Mouse (Mus musculus): ENCODE data around the gene Stk35. TPM values are rescaled to one million over a fixed set of nuclear protein-coding genes. Genes with fewer than 3 reads are reported as not detected.

The Stk35 gene
- polyA plus RNA-seq (2014; fragmentation: Nextera tagmentation; extraction: Ambion mirVana) = 14.3 and 14.6 TPM in 2 replicates

- Histone ChIP-seq H3K4me2 (peak within 1 kb of the TSS; percentile 95), H3K27ac (ENCODE audit: low read depth, low read length) (peak within 1 kb of the TSS; percentile 93), H3K36me3 (ENCODE audit: control insufficient read depth, insufficient read depth, low read length) (0 out of 2 replicates have a peak, but pooled peaks cover 3% of the 10 kb centered on the region), H3K27me3 (ENCODE audit: control insufficient read depth, insufficient read depth, low read length) (no peaks in the 10 kb centered on the region), H3K4me1 (ENCODE audit: control insufficient read depth, insufficient read depth, low read length) (peaks cover 22% of the 10 kb centered on the region), H3K9me3 (ENCODE audit: control insufficient read depth, low read length) (no peaks in the 10 kb centered on the region), H3K9ac (ENCODE audit: low read length) (peak within 1 kb of the TSS; percentile 85), H3K4me3 (ENCODE audit: low read depth, low read length) (peak within 1 kb of the TSS; percentile 91)
- ATAC-seq (ENCODE audit: low FRiP score) (peak; percentile 90), DNase-seq (ENCODE audit: low spot score, missing footprints) (peak; percentile 99)
- under 1% methylated on average over 54 of the region's 63 CpGs for WGBS
These were observed at the start of gene Stk35 for GRCm38 (mm10) chr2:129800271-129800903. Gene Stk35 (plus strand): TSS chr2:129800517.

- WGBS = 96% methylated on average over 1 of the region's 1 CpGs
- no peak overlapping the region for H3K4me2 ChIP-seq
- DNase-seq (ENCODE audit: low spot score, missing footprints) (no peak), ATAC-seq (ENCODE audit: low FRiP score) (no peak)
- H3K27ac ChIP-seq (ENCODE audit: low read depth, low read length) = no peak overlapping the region
- no peaks in the 10 kb centered on the region for H3K27me3 ChIP-seq (ENCODE audit: control insufficient read depth, insufficient read depth, low read length)
- no peak overlapping the region for H3K9ac ChIP-seq (ENCODE audit: low read length)
- no peaks in the 10 kb centered on the region for H3K36me3 ChIP-seq (ENCODE audit: control insufficient read depth, insufficient read depth, low read length)
- no peaks in the 10 kb centered on the region for H3K4me1 ChIP-seq (ENCODE audit: control insufficient read depth, insufficient read depth, low read length)
- H3K4me3 ChIP-seq (ENCODE audit: low read depth, low read length) = no peak overlapping the region
- no peaks in the 10 kb centered on the region for H3K9me3 ChIP-seq (ENCODE audit: control insufficient read depth, low read length)
These were observed 18.3 kb upstream of the Stk35 start for GRCm38 (mm10) chr2:129782046-129782445.

GRCm38 (mm10) chr2:129796501-129796900, 3.8 kb upstream of the Stk35 start:
- H3K27ac ChIP-seq (ENCODE audit: low read depth, low read length) = no peak overlapping the region
- peaks cover 3% of the 10 kb centered on the region; the same call in 1 of the 2 replicates for H3K9me3 ChIP-seq (ENCODE audit: control insufficient read depth, low read length)
- H3K4me2 ChIP-seq = no peak overlapping the region
- ATAC-seq (ENCODE audit: low FRiP score) = no peak
- H3K36me3 ChIP-seq (ENCODE audit: control insufficient read depth, insufficient read depth, low read length) = no peaks in the 10 kb centered on the region
- H3K9ac ChIP-seq (ENCODE audit: low read length) = no peak overlapping the region
- WGBS = 88% methylated on average over 2 of the region's 2 CpGs
- no peak overlapping the region for H3K4me3 ChIP-seq (ENCODE audit: low read depth, low read length)
- peak; percentile 73 for DNase-seq (ENCODE audit: low spot score, missing footprints)
- H3K27me3 ChIP-seq (ENCODE audit: control insufficient read depth, insufficient read depth, low read length) = no peaks in the 10 kb centered on the region
- peaks cover 7% of the 10 kb centered on the region; the same call in 1 of the 2 replicates for H3K4me1 ChIP-seq (ENCODE audit: control insufficient read depth, insufficient read depth, low read length)

- 60% methylated on average over 1 of the region's 3 CpGs for WGBS
- DNase-seq (ENCODE audit: low spot score, missing footprints) = no peak
These were observed 2.6 kb upstream of the Stk35 start for GRCm38 (mm10) chr2:129797709-129798108.

GRCm38 (mm10) chr2:129798410-129798809, 1.9 kb upstream of the Stk35 start:
- DNase-seq (ENCODE audit: low spot score, missing footprints) (no peak), ATAC-seq (ENCODE audit: low FRiP score) (no peak)
- no peak overlapping the region for H3K4me2 ChIP-seq
- H3K9ac ChIP-seq (ENCODE audit: low read length) = no peak overlapping the region
- H3K4me1 ChIP-seq (ENCODE audit: control insufficient read depth, insufficient read depth, low read length) = peaks cover 19% of the 10 kb centered on the region
- H3K9me3 ChIP-seq (ENCODE audit: control insufficient read depth, low read length) = peaks cover 3% of the 10 kb centered on the region; the same call in 1 of the 2 replicates
- no peak overlapping the region for H3K27ac ChIP-seq (ENCODE audit: low read depth, low read length)
- H3K27me3 ChIP-seq (ENCODE audit: control insufficient read depth, insufficient read depth, low read length) = no peaks in the 10 kb centered on the region
- H3K36me3 ChIP-seq (ENCODE audit: control insufficient read depth, insufficient read depth, low read length) = no peaks in the 10 kb centered on the region
- H3K4me3 ChIP-seq (ENCODE audit: low read depth, low read length) = no peak overlapping the region

More at GRCm38 (mm10) chr2:129797709-129798108, 2.6 kb upstream of the Stk35 start:
- Histone ChIP-seq H3K27ac (ENCODE audit: low read depth, low read length) (no peak overlapping the region), H3K4me3 (ENCODE audit: low read depth, low read length) (no peak overlapping the region), H3K4me1 (ENCODE audit: control insufficient read depth, insufficient read depth, low read length) (peaks cover 17% of the 10 kb centered on the region), H3K9ac (ENCODE audit: low read length) (no peak overlapping the region), H3K4me2 (no peak overlapping the region), H3K36me3 (ENCODE audit: control insufficient read depth, insufficient read depth, low read length) (no peaks in the 10 kb centered on the region), H3K27me3 (ENCODE audit: control insufficient read depth, insufficient read depth, low read length) (no peaks in the 10 kb centered on the region), H3K9me3 (ENCODE audit: control insufficient read depth, low read length) (peaks cover 3% of the 10 kb centered on the region; the same call in 1 of the 2 replicates)
- ATAC-seq (ENCODE audit: low FRiP score) = no peak

GRCm38 (mm10) chr2:129800904-129801230, 550 bp downstream of the Stk35 start:
- no peaks in the 10 kb centered on the region for H3K9me3 ChIP-seq (ENCODE audit: control insufficient read depth, low read length)
- no peak for DNase-seq (ENCODE audit: low spot score, missing footprints)
- under 1% methylated on average over 32 of the region's 32 CpGs for WGBS

GRCm38 (mm10) chr2:129801231-129802029, 1.1 kb downstream of the Stk35 start:
- Histone ChIP-seq H3K9me3 (ENCODE audit: control insufficient read depth, low read length) (no peaks in the 10 kb centered on the region), H3K27ac (ENCODE audit: low read depth, low read length) (peak overlapping the region; percentile 93), H3K4me2 (peak overlapping the region; percentile 95), H3K27me3 (ENCODE audit: control insufficient read depth, insufficient read depth, low read length) (no peaks in the 10 kb centered on the region), H3K4me3 (ENCODE audit: low read depth, low read length) (peak overlapping the region; percentile 91), H3K36me3 (ENCODE audit: control insufficient read depth, insufficient read depth, low read length) (0 out of 2 replicates have a peak, but pooled peaks cover 3% of the 10 kb centered on the region), H3K9ac (ENCODE audit: low read length) (peak overlapping the region; percentile 85), H3K4me1 (ENCODE audit: control insufficient read depth, insufficient read depth, low read length) (peaks cover 22% of the 10 kb centered on the region)
- ATAC-seq (ENCODE audit: low FRiP score) = peak; percentile 84
- WGBS = under 1% methylated on average over 73 of the region's 73 CpGs
- peak; percentile 100 for DNase-seq (ENCODE audit: low spot score, missing footprints)

More at GRCm38 (mm10) chr2:129800904-129801230, 550 bp downstream of the Stk35 start:
- Histone ChIP-seq H3K4me3 (ENCODE audit: low read depth, low read length) (peak overlapping the region; percentile 91), H3K36me3 (ENCODE audit: control insufficient read depth, insufficient read depth, low read length) (0 out of 2 replicates have a peak, but pooled peaks cover 3% of the 10 kb centered on the region), H3K4me2 (peak overlapping the region; percentile 95), H3K9ac (ENCODE audit: low read length) (peak overlapping the region; percentile 85), H3K27me3 (ENCODE audit: control insufficient read depth, insufficient read depth, low read length) (no peaks in the 10 kb centered on the region), H3K27ac (ENCODE audit: low read depth, low read length) (peak overlapping the region; percentile 93), H3K4me1 (ENCODE audit: control insufficient read depth, insufficient read depth, low read length) (peaks cover 22% of the 10 kb centered on the region)
- ATAC-seq (ENCODE audit: low FRiP score) = peak; percentile 57

- Histone ChIP-seq H3K4me2 (no peak overlapping the region), H3K9me3 (ENCODE audit: control insufficient read depth, low read length) (no peaks in the 10 kb centered on the region), H3K4me1 (ENCODE audit: control insufficient read depth, insufficient read depth, low read length) (peaks cover 14% of the 10 kb centered on the region), H3K4me3 (ENCODE audit: low read depth, low read length) (no peak overlapping the region), H3K9ac (ENCODE audit: low read length) (no peak overlapping the region), H3K27me3 (ENCODE audit: control insufficient read depth, insufficient read depth, low read length) (no peaks in the 10 kb centered on the region), H3K27ac (ENCODE audit: low read depth, low read length) (no peak overlapping the region), H3K36me3 (ENCODE audit: control insufficient read depth, insufficient read depth, low read length) (peaks cover 10% of the 10 kb centered on the region)
- ATAC-seq (ENCODE audit: low FRiP score) (no peak), DNase-seq (ENCODE audit: low spot score, missing footprints) (no peak)
- 88% methylated on average over 4 of the region's 4 CpGs for WGBS
These were observed 5.2 kb downstream of the Stk35 start for GRCm38 (mm10) chr2:129805486-129805885.

GRCm38 (mm10) chr2:129806486-129806885, 6.2 kb downstream of the Stk35 start:
- H3K4me3 ChIP-seq (ENCODE audit: low read depth, low read length) = no peak overlapping the region
- H3K4me1 ChIP-seq (ENCODE audit: control insufficient read depth, insufficient read depth, low read length) = peaks cover 14% of the 10 kb centered on the region
- H3K4me2 ChIP-seq = no peak overlapping the region
- H3K27me3 ChIP-seq (ENCODE audit: control insufficient read depth, insufficient read depth, low read length) = no peaks in the 10 kb centered on the region
- H3K36me3 ChIP-seq (ENCODE audit: control insufficient read depth, insufficient read depth, low read length) = peaks cover 18% of the 10 kb centered on the region
- DNase-seq (ENCODE audit: low spot score, missing footprints) (no peak), ATAC-seq (ENCODE audit: low FRiP score) (no peak)
- H3K9ac ChIP-seq (ENCODE audit: low read length) = no peak overlapping the region
- no peaks in the 10 kb centered on the region for H3K9me3 ChIP-seq (ENCODE audit: control insufficient read depth, low read length)
- WGBS = 88% methylated on average over 2 of the region's 2 CpGs
- H3K27ac ChIP-seq (ENCODE audit: low read depth, low read length) = no peak overlapping the region
